Mouse (Mus musculus): ENCODE data around the gene Bmpr2.

Bmpr2 gene

DNA sequence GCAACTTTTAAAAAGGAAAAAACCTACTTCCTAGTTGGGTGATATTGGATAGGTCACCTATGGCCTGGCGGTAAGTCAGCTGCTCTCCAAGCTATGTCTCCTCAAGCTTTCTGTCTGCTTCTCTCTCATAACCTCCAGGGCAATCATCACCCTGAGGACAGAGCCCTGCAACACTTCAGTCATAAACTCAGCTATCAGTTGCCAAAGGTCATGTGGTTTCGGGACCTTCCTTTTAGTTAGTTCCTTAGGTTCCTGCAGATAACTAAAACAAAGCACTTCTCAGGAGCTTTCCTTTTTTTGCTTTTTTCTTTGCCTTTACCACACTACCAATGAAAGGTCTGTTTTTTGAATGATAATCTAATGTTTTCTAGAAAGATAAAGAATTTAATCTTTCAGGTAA is 136.5 kb downstream of the Bmpr2 start:
- DNase-seq (ENCODE audit: low spot score), result no peak

- DNase-seq (ENCODE audit: low spot score), result no peak
Measured at GRCm38 (mm10) chr1:59901082-59901876, 138.1 kb downstream of the Bmpr2 start.

DNA sequence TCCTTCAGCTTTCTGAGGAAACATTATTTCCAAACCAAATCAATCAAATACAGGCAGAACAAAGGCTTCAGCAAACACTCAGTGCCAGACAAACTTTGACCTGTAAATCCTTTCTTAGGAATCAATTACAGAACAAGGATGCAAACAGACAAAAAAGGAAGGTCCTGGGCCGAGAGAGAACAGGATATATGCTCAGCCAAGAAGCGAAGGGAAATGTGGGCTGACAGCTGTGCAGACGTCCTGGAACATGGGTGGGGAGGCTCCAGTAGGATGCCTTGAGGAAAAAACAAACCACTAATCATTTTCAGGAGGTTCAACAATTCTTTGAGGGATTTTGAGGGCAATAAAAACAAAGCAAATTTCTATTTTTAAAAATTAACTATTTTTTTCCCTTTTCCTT is 139.4 kb downstream of the Bmpr2 start:
- DNase-seq (ENCODE audit: low spot score), result peak; percentile 78

- no peak for DNase-seq (ENCODE audit: low spot score)
Measured at GRCm38 (mm10) chr1:59904630-59905295, 141.6 kb downstream of the Bmpr2 start.

DNA sequence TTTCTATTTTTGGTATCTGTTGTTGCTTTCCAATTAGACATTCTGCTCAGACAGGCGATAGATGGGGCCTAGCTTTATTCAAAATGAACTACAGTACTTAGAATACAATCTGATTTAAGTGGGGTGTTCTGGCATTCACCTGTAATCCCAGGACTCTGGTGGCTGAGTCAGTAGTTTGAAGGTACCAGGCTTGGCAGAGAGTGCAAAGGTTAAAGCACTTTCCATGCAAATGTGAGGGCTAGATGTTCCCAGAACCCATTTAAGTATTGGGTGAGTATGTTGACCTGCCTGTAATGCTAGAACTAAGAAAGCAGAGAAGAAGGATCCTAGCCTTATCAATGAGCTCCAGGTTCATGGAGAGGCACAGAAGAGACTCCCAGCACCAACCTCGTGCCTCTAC is 142.7 kb downstream of the Bmpr2 start:
- no peak for DNase-seq (ENCODE audit: low spot score)

DNA sequence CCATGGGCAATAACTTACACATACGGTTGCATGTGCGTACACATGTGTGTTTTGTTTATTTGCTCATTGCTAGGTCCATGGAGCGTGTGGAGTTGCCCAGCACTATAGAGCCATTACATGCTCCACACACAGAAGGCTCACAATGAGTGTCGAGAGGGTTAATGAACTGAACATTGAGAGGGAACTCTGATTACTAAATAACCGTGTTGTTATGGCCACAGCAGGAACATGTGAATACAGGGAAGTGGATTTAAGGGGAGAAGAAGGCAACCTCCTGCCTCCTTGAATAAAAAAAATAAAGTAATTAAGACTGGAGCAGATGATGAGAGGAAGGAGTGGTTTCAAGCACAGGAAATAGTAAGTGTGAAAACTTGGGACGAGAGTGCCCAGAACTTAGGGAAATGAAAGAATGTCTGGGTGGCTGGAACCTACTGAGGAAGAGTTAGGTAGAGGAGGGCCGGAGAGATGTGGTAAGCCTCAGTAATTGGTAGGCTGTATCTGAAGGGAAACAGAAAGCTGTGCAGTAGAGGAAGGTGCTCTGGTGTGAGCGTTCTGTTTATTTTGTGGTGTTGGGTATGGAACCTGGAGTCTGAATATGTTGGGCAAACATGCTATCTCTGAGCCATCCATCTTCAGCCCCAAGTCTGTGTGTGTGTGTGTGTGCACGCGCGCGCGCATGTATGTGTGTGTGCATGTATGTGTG is 143.8 kb downstream of the Bmpr2 start:
- DNase-seq (ENCODE audit: low spot score), result no peak

DNA sequence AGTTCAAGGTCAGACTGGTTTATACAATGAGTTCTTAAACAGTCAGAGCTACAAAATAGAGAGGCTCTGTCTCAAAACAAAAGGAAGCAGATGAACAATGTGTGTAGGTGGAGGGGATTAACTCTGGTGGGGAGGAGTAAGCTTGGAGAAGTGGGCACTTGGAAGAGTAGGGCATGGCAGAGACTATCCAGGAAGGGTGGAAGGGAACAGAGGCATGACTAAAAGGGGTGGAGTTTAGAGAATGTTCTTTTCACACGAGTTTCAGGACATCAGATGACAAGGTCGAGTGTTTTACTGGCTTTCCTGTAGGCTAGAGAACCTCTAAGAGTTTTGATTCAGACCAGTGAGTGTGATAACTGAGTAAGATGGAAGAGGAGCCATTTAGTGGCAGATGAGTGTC is 144.5 kb downstream of the Bmpr2 start:
- DNase-seq (ENCODE audit: low spot score), result peak; percentile 55

- no peak for DNase-seq (ENCODE audit: low spot score)
Measured at GRCm38 (mm10) chr1:59910941-59911340, 147.7 kb downstream of the Bmpr2 start.

DNA sequence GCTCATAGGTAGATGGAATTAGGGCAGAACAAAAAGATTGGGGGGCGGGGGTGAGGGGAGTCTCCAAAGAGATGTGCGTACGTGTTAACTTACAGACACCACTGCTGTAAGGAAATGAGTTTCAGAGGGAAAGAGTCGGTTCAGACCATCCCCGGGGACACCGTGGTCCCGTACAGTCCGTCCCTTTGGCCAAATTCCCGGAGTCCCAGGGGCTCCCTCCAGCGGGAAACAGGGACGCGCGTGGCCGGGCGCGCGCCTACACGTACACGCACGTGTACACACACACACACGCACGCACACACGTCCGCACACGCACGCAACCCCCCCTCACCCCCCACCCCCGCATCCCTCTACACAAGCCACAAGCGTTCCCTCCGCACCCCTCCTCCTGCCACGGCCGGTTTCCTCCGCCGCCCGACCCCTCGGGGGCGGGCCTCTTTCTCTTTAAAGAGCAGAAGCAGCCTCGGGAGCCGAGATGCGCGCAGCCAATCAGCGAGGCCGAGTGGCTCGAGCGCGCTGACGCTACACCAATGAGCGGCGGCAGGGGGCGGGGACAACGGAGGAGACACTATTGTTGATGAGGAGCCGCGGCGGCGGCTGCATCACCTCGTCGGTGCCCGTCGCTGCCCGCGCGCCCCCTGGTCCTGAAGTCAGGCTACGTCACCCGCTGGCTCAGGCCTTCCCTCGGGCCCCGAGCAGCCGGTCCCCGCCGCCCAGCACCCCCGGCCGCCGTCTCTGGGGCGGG is 149.4 kb downstream of the Bmpr2 start, which contains the start of gene Fam117b:
Gene Fam117b (plus strand): TSS at position 594 of the 745 bp plus-strand sequence.
- peak; percentile 99 for DNase-seq (ENCODE audit: low spot score)

GRCm38 (mm10) chr1:59913195-59913868 is 150.1 kb downstream of the Bmpr2 start:
- DNase-seq (ENCODE audit: low spot score), result no peak

DNA sequence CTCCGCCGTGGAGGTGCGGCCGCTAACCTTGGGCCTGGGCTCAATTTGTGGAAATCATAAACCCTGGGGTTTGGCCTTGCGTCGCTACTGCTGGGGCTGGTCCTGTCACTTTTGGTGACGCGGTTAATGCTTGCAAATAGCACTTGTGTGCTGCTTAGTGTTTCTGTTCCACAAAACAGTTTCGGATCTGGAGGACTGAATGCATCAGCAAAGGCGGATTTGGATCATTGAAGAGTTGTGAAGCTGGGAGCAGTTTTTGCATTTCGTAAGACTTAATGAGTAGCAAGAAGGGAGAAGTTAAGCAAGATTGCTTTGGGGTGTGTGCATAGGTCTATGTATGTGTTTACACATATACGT is 150.6 kb downstream of the Bmpr2 start:
- DNase-seq (ENCODE audit: low spot score), result peak; percentile 45

GRCm38 (mm10) chr1:59914799-59915198 is 151.6 kb downstream of the Bmpr2 start:
- no peak for DNase-seq (ENCODE audit: low spot score)

DNA sequence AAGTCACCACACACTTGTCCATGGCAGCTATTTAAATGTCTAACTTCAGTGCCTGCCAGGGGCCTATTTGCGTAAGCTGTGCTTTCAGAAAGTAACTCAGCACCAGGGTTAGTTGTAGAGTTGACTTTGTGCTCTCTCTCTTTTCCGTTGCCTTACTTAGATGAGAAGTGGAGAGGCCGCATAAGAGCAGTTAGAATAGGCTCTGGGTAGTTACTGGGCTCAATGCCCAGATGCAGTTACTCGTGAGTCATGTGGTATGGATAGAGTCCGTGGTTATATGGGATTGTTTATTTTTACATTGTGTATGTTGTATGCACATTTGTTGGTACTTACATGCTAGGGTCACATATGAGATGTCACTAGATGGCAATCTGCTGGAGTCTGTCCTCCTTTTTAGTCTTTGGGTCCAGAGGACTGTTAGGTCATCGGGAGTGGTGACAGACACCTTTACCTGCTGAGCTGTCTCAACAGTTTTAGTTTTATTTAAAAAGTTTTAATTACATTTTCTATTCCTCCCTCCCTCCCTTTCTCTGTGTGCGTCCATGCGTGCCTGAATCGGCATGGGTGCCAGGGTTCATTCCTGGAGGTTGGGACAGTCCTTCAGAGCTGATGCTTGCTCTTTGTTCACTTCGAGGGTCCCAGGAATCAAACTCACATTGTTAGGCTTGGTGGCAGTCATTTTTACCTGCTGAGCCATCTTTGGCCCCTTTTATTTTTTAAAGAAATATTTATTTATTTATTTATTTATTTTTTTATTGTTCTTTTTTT is 152.8 kb downstream of the Bmpr2 start:
- DNase-seq (ENCODE audit: low spot score), result peak; percentile 59

DNA sequence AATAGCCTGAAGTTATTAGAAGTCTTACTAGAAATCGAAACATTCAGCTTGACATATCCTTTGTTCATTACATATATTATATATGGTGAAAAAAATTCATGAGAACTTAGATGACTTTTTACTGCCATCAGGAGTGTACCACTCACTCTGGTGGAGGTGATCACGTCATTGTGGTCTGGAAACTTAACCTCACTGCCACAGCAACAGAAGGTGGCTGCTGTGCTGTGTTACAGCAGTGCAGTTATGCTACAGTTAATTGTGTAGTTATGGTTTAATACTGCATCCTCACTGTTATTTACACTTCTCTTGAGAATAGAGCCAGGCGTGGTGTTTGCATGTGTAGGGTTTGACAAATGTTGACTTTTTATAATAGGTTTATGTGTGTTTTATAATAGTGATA is 154.2 kb downstream of the Bmpr2 start:
- DNase-seq (ENCODE audit: low spot score), result no peak

DNA sequence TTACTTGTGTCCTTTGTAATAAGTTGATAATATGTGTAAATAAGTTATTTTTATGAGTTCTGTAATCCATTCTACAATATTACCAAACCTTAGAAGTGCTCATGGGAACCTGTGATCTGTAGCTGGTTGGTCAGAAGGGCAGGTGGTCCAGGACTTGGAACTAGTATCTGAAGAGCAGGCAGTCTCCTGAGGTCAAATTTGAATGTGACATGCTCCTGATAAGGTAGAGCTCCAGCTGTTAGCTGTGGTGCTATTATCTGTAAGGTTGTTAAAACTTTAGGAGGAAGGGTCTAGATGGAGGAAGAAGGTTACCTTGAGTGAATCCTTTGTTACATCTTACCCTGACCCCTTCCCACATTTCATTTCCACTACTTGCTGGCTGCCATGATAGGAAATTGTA is 154.9 kb downstream of the Bmpr2 start:
- no peak for DNase-seq (ENCODE audit: low spot score)

- peak; percentile 41 for DNase-seq (ENCODE audit: low spot score)
Measured at GRCm38 (mm10) chr1:59923201-59923600, 160.0 kb downstream of the Bmpr2 start.

DNA sequence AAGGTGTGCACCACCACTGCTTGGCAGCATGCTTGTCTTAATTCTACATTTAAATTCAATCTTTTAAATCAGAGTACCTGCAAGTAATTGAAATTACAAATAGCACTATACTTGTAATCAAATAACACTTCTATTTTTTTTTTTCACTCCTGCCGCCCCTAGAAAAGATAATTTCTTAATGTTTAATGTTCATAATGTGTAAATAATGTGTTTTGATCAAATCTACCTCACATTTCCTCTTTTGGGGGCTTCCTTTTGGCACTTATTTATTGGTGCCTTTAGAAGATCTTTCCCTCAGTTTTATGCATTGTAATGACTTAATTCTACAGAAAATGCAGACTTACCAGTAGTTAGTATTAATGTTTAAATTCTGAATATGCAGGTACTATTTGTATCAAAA is 160.5 kb downstream of the Bmpr2 start:
- DNase-seq (ENCODE audit: low spot score), result no peak

DNA sequence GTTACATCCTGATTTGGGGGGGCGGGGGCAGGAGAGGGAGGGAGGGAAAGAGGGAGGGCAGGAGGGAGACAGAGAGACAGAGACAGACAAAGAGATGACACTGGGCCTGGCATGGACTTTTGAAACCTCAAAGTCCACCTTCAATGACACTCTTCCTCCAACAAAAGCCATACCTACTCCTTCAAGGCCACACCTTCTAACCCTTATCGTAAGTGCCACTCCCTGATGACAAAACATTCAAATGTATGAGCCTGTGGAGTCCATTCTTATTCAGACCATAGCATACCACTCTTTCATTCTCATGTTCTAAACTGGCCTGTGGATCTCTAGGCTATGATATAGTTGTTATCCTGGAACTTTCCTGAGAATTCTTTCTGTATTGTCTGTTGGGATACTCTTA is 161.2 kb downstream of the Bmpr2 start:
- DNase-seq (ENCODE audit: low spot score), result no peak

DNA sequence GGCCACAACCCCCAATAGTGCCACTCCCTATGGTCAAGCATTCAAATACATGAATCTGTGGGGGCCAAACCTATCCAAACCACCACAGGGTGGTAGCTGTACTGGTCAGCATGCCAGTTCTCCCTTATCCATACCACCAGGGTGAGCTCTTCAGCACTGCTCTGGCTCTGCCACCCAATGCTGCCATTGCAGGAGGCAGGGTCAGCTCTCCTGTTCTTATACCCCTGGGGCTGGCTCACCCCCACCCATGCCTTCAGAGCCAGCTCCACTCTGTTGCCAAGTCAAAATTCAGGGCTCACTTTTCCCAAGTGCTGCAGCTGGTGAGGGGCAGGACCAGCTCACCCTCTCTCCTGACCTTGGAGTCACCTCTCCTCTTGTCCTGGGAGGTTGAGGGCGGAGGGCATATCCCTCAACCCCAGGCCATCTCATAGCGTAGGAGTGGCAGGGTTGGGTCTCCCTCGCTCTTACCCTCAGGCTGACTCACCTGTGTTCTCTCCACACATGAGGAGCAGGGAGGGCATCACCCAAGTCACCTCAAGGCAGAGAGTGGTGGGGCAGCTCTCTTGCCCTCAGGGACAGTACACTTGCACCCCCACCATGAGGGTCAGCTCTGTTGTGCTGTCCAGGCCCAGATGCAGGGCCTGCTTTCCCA is 162.9 kb downstream of the Bmpr2 start:
- no peak for DNase-seq (ENCODE audit: low spot score)

DNA sequence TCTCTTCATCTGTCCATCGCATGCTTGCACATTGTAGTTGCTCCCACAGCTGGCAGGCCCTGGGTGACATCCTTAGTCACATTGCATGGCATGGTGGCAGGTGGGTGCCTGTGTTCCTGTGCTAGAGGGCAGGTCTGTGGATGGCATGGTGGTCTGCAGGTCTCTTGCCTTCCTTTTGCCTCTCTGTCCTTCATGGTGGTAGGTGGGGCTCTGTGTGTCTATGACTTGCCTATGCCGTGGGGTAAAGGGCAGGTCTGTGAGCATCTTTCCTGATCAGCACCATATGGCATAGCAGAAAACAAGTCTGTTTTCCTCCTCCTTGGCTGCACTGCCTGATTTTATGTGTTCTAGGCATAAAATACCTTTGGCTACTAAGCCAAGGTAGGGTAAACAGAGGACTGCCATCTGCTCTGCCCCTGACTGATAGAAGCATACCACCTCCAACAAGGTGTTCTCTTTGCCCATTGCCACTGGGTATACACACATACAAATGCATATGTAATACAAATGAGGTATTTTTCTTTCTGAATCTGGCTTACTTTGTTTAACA is 164.0 kb downstream of the Bmpr2 start:
- DNase-seq (ENCODE audit: low spot score), result no peak
